Comparison of ENCODE assay signal across 9 mouse cellular contexts in the genomic region with DNA sequence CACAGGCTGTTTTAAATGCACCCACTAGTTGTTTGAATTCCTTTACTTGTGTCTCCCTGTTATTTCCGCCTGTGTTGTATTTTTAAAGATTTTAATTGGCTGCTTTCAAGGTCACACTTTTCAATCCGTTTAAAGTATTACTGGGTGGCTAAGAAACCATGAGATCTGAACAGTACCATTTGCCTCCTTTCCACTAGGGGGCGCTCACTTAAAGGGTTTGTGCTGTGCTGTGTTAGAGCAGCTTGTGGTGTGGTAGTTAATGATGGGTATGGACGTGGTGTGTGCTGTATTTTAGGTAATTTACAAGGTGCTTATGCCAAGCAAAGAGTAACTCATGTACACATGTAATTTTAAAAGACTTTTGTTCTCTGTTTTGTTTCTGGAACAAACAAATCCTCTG. TPM values are rescaled to one million over a fixed set of nuclear protein-coding genes. Genes with fewer than 3 reads are reported as not detected.
DNase-seq lines count a peak whose midpoint lies in the region; ATAC-seq and TF ChIP-seq lines count a peak whose summit lies in the region.
"Had no signal": no experiment of that assay in that cellular context is flagged by ENCODE, and none has a peak within 500 bp of the region (broad histone marks: within the 10 kb centered on the region; RNA-seq: fewer than 3 reads in every experiment).

No protein-coding gene starts in this region.

- peaks cover 0 to 15% of the 10 kb centered on the region in 2 experiments; a peak in 1 of 4 replicates for H3K4me1 ChIP-seq in MEL (ENCODE audit: control insufficient read depth in 1 of 2, insufficient read depth in 2 of 2, low read length in 2 of 2)
- H3K4me1 ChIP-seq in kidney, embryonic 15.5 days = peaks cover 27% of the 10 kb centered on the region
- H3K4me1 ChIP-seq in liver, embryonic 11.5 days (replicated peaks; ENCODE audit: control insufficient read depth, insufficient read depth, low read length) = peaks cover 2% of the 10 kb centered on the region; the same call in 1 of the 2 replicates

- TF ChIP-seq POLR2A in MEL (IDR thresholded peaks at IDR 0.05; ENCODE audit: control insufficient read depth in 1 of 2, insufficient read depth in 1 of 2, low read depth in 1 of 2, low read length in 2 of 2, poor library complexity in 1 of 2) = no peak

- 11% methylated on average over 4 of the region's 4 CpGs for WGBS in kidney, embryonic 15.5 days
- 10% methylated on average over 4 of the region's 4 CpGs for WGBS in liver, embryonic 11.5 days

- peak; percentile 80 for DNase-seq in A20 (ENCODE audit: low read depth, low spot score)
- DNase-seq in MEL (ENCODE audit: low read depth, low spot score) = peak; percentile 90
- peak; percentile 47 for DNase-seq in cerebellum, adult 9-11 months
- no peak for DNase-seq in liver, embryonic 11.5 days (ENCODE audit: low spot score)
- DNase-seq in naive thymus-derived CD4-positive, alpha-beta T cell, adult 2 months (ENCODE audit: low read depth) = peak; percentile 86
- DNase-seq in thymus, postnatal 0 days (ENCODE audit: low spot score) = peak; percentile 78

- no peak overlapping the region for H3K27ac ChIP-seq in MEL (ENCODE audit: control insufficient read depth, low read depth, low read length)
- H3K27ac ChIP-seq in kidney, embryonic 15.5 days = no peak overlapping the region
- no peak overlapping the region for H3K27ac ChIP-seq in liver, embryonic 11.5 days (ENCODE audit: low read depth, low read length)
- H3K27ac ChIP-seq: heart, embryonic 13.5 days had no signal

- H3K4me3 ChIP-seq in MEL (ENCODE audit: control insufficient read depth in 1 of 2, insufficient read depth in 1 of 2, low read depth in 2 of 2, low read length in 2 of 2) = no peak overlapping the region
- H3K4me3 ChIP-seq in kidney, embryonic 15.5 days (replicated peaks) = no peak overlapping the region
- H3K4me3 ChIP-seq in liver, embryonic 11.5 days (ENCODE audit: low read depth, low read length) = no peak overlapping the region
- H3K4me3 ChIP-seq: heart, embryonic 13.5 days had no signal

- TF ChIP-seq RAD21 in MEL (IDR thresholded peaks at IDR 0.05; ENCODE audit: low read depth, low read length) = peak; percentile 52

- H3K9ac ChIP-seq in MEL (ENCODE audit: control insufficient read depth, low read depth, low read length, poor library complexity, severe bottlenecking) = peak overlapping the region; percentile 4; the same call in 1 of the 2 replicates
- H3K9ac ChIP-seq in kidney, embryonic 15.5 days = no peak overlapping the region
- no peak overlapping the region for H3K9ac ChIP-seq in liver, embryonic 11.5 days (ENCODE audit: low read depth, low read length)
- H3K9ac ChIP-seq: heart, embryonic 13.5 days had no signal

- TF ChIP-seq EP300 in MEL (IDR thresholded peaks at IDR 0.05; ENCODE audit: low read depth in 1 of 2, low read length in 2 of 2) = no peak

- no peaks in the 10 kb centered on the region for H3K27me3 ChIP-seq in MEL (ENCODE audit: control insufficient read depth in 1 of 2, insufficient read depth in 2 of 2, low read length in 2 of 2)
- no peaks in the 10 kb centered on the region; the same call in 1 of the 2 replicates for H3K27me3 ChIP-seq in kidney, embryonic 15.5 days
- no peaks in the 10 kb centered on the region for H3K27me3 ChIP-seq in liver, embryonic 11.5 days (replicated peaks; ENCODE audit: control insufficient read depth, insufficient read depth, low read length)

- ATAC-seq in frontal cortex, adult (ENCODE audit: low TSS enrichment) = 0 out of 2 replicates have a peak, but pooled peaks have one; percentile 60
- peak; percentile 72 for ATAC-seq in kidney, embryonic 15.5 days (replicated peaks; ENCODE audit: low FRiP score)
- ATAC-seq in liver, embryonic 11.5 days (replicated peaks; ENCODE audit: low FRiP score) = 0 out of 2 replicates have a peak, but pooled peaks have one; percentile 54

- H3K9me3 ChIP-seq in MEL (replicated peaks; ENCODE audit: insufficient read depth, low read length) = no peaks in the 10 kb centered on the region
- H3K9me3 ChIP-seq in kidney, embryonic 15.5 days (replicated peaks) = no peaks in the 10 kb centered on the region
- H3K9me3 ChIP-seq in liver, embryonic 11.5 days (ENCODE audit: control insufficient read depth, low read length) = no peaks in the 10 kb centered on the region
- H3K9me3 ChIP-seq: heart, embryonic 13.5 days had no signal

- H3K4me2 ChIP-seq in kidney, embryonic 15.5 days = no peak overlapping the region
- no peak overlapping the region for H3K4me2 ChIP-seq in liver, embryonic 11.5 days
- H3K4me2 ChIP-seq: heart, embryonic 13.5 days had no signal

- peak; percentile 74 to 89 (median 89) for TF ChIP-seq CTCF in MEL (IDR thresholded peaks at IDR 0.05 in 2 of 3, conservative IDR thresholded peaks at IDR 0.05 in 1 of 3; ENCODE audit: control insufficient read depth in 1 of 3, insufficient read depth in 1 of 3, low read depth in 2 of 3, low read length in 3 of 3, poor library complexity in 1 of 3, severe bottlenecking in 1 of 3)

- peaks cover 11% of the 10 kb centered on the region for H3K79me2 ChIP-seq in MEL (ENCODE audit: control insufficient read depth, insufficient read depth, low read length, poor library complexity)

- peaks cover 8 to 14% of the 10 kb centered on the region in 2 experiments; a peak in 3 of 4 replicates for H3K36me3 ChIP-seq in MEL (ENCODE audit: control insufficient read depth in 1 of 2, insufficient read depth in 2 of 2, low read length in 2 of 2)
- peaks cover 44% of the 10 kb centered on the region for H3K36me3 ChIP-seq in kidney, embryonic 15.5 days
- H3K36me3 ChIP-seq in liver, embryonic 11.5 days (ENCODE audit: control insufficient read depth, insufficient read depth, low read length) = peaks cover 23% of the 10 kb centered on the region

TF ChIP-seq in MEL, 35 proteins besides CTCF, POLR2A, EP300 and RAD21:
- peak; percentile 59; the same call in 1 of the 2 replicates for TF ChIP-seq MYC (IDR thresholded peaks at IDR 0.05; ENCODE audit: low read depth, low read length)
- TF ChIP-seq USF1 (IDR thresholded peaks at IDR 0.05; ENCODE audit: low read depth, low read length) = no peak
- TF ChIP-seq TBP (IDR thresholded peaks at IDR 0.05; ENCODE audit: low read depth, low read length) = peak; percentile 41; the same call in 1 of the 2 replicates
- no peak for TF ChIP-seq MAFK (IDR thresholded peaks at IDR 0.05; ENCODE audit: borderline replicate concordance, low read depth, low read length)
- TF ChIP-seq HCFC1 (IDR thresholded peaks at IDR 0.05; ENCODE audit: low read depth, low read length) = peak; percentile 71
- no peak for TF ChIP-seq TAL1 (IDR thresholded peaks at IDR 0.05; ENCODE audit: low read length)
- peak; percentile 49 for TF ChIP-seq SMC3 (IDR thresholded peaks at IDR 0.05; ENCODE audit: low read depth, low read length)
- no peak for TF ChIP-seq SIN3A (IDR thresholded peaks at IDR 0.05; ENCODE audit: low read length)

RNA-seq across cellular contexts. Expression of gene Mrps10, which starts 2.8 kb away (rescaled TPM):
- total RNA-seq in MEL (2012; rRNA removed) = 75.2 and 78.9 TPM in 2 replicates
- 100 to 1,000 TPM; 107 to 442 TPM for polyA plus RNA-seq in MEL (2012; ENCODE audit: insufficient read depth in 1 of 2, insufficient read length in 2 of 2, low read depth in 1 of 2, low replicate concordance in 2 of 2, missing spikeins in 1 of 2)
- 80.3 and 83.1 TPM in 2 replicates for polyA plus RNA-seq in kidney, embryonic 15.5 days (2015; fragmentation: Nextera tagmentation; extraction: Ambion mirVana)
- polyA plus RNA-seq in liver, embryonic 11.5 days (2014; fragmentation: Nextera tagmentation; extraction: Ambion mirVana) = 105 and 114 TPM in 2 replicates
- polyA plus RNA-seq in thymus, postnatal 0 days (2015; fragmentation: Nextera tagmentation; extraction: Ambion mirVana) = 69.0 and 70.6 TPM in 2 replicates

RNA-seq across cellular contexts. Expression of gene Guca1b, which starts 13.7 kb away (rescaled TPM):
- total RNA-seq in MEL (2012; rRNA removed) = 0.85 and 1.3 TPM in 2 replicates
- 1 to 10 TPM in 1 of 2 experiments, not detected in 1; 3.1 TPM for polyA plus RNA-seq in MEL (2012; ENCODE audit: insufficient read depth in 1 of 2, insufficient read length in 2 of 2, low read depth in 1 of 2, low replicate concordance in 2 of 2, missing spikeins in 1 of 2)
- polyA plus RNA-seq in kidney, embryonic 15.5 days (2015; fragmentation: Nextera tagmentation; extraction: Ambion mirVana) = 1.9 and 2.3 TPM in 2 replicates
- 0.43 and 0.60 TPM in 2 replicates for polyA plus RNA-seq in liver, embryonic 11.5 days (2014; fragmentation: Nextera tagmentation; extraction: Ambion mirVana)
- polyA plus RNA-seq in thymus, postnatal 0 days (2015; fragmentation: Nextera tagmentation; extraction: Ambion mirVana) = 0.40 and 0.57 TPM in 2 replicates

RNA-seq across cellular contexts. Expression of gene Guca1a, which starts 28.9 kb away (rescaled TPM):
- total RNA-seq in MEL (2012; rRNA removed) = 1.5 and 2.3 TPM in 2 replicates
- 1 to 10 TPM in 1 of 2 experiments, not detected in 1; 3.2 TPM for polyA plus RNA-seq in MEL (2012; ENCODE audit: insufficient read depth in 1 of 2, insufficient read length in 2 of 2, low read depth in 1 of 2, low replicate concordance in 2 of 2, missing spikeins in 1 of 2)
- 1.6 and 2.6 TPM in 2 replicates for polyA plus RNA-seq in kidney, embryonic 15.5 days (2015; fragmentation: Nextera tagmentation; extraction: Ambion mirVana)
- polyA plus RNA-seq in liver, embryonic 11.5 days (2014; fragmentation: Nextera tagmentation; extraction: Ambion mirVana) = 1.0 and 1.6 TPM in 2 replicates
- 0.84 and 1.3 TPM in 2 replicates for polyA plus RNA-seq in thymus, postnatal 0 days (2015; fragmentation: Nextera tagmentation; extraction: Ambion mirVana)
